Mouse (Mus musculus) 3T3-L1 (cell line): ENCODE measurements around the gene Herc2.

Experiments used
- DNase-seq: peaks from one replicate; pipeline ENCODE4 v3.0.0-alpha.2; 2015; ENCODE audit warnings: low read depth, low spot score

The Herc2 gene

DNA sequence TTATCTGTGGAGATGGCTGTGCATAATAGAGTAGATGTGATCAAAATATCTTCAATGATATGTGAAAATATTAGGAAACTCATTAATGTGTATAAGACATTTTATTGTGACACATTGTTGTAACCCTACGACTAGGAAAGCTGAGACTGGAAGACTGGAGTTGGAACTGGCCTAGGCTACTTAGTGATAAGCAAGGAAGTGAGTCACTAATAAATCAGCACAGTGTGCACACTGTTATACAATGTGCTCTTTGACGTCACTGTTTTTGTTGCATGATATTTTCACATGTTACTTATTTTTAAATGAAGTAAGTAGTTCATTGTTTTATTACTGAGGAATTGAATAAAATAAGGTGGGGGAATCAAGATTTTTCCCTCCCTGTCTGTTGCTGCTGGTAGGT is 16.1 kb downstream of the Herc2 start:
- DNase-seq, result peak; percentile 31

DNA sequence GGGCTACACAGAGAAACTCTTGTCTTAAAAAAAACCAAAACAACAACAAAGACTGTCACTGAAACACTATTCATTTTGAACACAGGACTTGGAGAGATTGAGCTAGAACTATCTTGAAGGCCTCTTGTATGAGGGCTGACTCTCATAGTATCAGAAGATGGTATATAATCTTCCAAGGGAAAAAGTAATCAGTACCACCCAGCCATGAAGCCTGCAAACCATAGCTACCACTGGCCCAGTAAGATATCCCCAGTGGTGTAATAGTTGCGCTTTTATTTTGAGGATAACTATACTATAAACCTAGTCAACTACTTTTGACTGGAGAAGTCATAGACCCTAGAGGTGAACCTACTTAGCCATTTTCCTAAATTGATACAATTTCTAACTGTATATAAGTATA is 16.6 kb downstream of the Herc2 start:
- no peak for DNase-seq

DNA sequence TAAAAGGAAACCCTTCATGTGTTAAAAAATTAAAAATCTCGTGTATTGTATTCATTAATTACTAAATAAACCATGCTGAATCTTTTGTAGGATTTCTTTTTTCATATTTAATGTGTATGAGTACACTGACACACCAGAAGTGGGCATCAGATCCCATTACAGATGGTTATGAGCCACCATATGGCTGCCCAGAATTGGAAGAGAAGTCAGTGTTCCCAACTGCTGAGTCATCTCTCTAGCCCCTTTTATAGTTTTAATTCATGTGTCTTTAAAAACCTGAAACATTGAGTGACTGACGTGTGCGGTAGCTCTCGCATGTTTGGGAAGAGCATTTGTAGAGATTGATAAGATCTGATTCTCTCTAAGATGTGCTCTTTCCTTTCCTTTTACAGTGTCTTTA is 21.7 kb downstream of the Herc2 start:
- DNase-seq, result no peak

DNA sequence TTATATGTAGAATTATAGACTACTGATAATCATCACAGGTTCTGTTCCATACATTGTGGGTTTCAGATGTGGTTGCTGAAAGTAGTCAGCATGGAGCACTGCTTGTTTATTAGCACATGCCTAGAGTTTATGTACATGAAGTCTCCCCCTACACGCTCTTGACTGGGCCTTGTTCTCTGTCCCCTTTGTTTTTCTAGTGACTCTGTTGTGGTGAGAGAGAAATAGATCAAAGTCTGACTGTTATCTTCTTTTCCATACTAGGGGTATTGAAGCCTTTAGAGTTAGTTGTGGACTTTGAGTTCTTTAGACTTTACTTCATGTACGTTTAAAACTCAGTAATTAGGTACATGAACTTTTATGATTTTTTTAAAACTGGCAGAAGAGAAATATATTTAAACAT is 33.0 kb downstream of the Herc2 start:
- no peak for DNase-seq

DNA sequence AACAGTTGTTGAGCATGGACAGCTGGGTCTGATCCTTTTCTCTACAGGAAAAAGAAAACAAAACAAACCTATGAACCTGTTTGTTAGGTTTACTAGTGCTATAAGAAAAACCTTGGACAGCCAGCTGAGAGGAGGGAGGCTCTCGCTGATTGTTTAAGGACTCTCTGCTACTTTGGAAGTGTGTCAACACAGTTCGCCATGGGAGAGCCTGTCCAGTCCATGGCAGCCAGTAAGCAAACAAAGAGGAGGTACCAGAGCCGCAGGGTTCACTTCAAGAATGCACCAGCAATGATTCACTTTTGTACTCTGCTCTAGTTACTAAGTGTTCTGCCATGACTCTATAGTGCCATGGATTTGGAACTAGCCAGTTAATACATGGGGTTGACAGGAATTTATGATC is 39.1 kb downstream of the Herc2 start:
- no peak for DNase-seq

DNA sequence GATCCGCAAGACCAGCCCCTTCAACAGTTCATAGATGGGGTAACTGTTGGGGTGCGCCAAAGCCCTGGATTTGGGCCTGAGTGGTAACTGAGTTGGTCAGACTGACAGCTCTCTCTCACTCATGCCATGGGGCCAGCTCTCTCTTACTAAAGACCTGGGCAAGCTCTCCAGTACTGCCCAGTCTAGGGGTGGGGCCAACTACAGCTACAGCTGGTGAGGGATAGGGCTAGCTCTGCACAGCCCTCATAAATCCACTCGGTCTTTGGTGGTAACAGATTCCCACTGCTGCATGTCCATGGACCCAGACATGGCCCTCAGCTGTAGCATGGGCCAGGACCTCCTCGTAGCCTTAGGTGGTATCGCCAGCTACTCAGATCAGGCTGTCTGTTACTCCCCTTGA is 41.4 kb downstream of the Herc2 start:
- no peak for DNase-seq

DNA sequence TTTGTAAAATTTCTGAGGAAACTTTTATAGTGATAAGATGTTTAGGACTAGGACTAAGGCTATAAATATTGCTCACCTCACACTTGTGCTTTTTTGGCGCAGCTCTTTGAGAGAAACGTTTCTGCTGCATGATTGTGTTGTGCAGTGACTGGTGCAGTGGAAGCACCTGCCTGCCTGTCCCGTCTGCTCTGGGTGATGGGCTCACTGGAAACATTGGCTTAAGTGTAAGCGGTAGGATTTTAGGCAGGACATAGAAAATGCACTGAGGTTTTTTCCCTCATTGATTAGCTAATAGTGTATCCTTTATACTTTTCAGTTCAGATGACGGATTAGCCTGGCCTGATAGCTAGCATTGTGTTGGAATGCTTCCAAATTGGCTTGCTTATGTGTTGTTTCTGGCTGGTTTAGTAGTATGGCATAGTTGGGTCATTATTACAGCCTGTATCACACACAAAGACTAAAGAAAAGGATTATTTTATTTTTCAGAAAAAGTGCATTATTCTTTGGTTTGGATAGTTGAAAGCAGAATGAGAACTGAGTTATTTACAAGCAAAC is 52.4 kb downstream of the Herc2 start:
- DNase-seq, result no peak

DNA sequence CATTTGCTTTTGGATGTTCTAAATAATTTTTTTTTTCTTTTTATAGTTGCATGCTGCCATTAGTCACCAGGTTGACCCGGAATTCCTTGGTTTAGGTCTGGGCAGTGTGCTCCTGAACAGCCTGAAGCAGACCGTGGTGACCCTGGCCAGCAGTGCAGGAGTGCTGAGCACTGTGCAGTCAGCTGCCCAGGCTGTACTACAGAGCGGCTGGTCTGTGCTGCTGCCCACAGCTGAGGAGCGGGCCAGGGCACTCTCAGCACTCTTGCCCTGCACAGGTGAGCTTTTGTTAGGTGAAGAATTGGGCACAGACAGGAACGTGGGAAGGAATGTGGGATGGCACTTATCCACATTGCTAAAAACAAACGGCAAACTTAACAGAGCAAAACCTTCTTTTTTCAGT is 63.0 kb downstream of the Herc2 start:
- peak; percentile 1 for DNase-seq

DNA sequence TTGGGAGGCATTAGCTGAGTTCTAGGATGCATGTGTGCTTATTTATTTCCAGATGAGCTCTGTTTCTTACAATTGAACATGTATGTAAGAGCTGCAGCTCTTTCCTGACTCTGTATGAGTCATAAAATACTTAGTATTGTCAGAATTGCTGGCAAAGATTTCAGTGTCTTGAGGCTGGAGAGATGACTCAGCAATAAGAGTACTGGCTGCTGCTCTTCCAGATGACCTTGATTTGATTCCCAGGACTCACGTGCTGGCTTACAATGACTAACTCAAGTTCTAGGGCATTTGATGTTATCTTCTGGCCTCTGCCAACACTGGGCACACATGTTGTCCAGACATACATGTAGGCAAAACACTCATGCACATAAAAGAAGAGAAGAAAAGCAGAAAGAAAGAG is 64.2 kb downstream of the Herc2 start:
- peak; percentile 95 for DNase-seq

DNA sequence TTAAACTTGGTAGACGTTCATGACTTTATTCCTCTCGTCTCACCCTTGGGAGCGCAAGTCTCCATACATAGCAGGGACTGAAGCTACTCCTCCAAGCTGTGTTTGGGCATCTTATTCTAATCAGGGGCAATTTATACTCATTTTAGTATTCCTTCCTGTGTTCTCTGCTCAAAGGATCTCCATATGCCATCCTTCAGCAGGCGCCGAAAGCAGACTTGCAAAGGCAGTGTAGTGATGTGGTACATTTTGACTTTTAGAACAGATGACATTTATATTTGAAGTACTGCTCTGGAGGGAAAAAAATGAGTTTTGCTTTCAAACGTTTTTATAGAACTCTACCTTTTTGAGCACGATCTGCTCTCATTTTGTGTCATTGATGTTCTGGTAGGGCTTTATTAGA is 71.0 kb downstream of the Herc2 start:
- DNase-seq, result no peak

DNA sequence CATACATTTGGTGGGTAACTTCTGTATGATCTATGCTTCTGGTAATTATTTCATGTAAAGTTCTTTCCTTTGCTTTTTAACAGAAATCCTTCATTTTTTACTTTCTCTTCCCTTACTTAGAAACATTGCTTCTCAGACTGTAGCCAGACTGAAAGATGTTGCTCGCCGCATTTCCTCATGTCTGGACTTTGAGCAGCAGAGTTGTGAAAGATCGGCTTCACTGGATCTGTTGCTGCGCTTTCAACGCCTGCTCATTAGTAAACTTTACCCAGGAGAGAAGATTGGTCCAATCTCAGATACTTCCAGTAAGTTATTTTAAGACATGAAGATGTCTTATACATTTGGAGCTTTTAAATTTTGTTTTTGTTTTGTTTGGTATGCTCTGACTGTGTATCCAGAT is 71.4 kb downstream of the Herc2 start:
- no peak for DNase-seq

DNA sequence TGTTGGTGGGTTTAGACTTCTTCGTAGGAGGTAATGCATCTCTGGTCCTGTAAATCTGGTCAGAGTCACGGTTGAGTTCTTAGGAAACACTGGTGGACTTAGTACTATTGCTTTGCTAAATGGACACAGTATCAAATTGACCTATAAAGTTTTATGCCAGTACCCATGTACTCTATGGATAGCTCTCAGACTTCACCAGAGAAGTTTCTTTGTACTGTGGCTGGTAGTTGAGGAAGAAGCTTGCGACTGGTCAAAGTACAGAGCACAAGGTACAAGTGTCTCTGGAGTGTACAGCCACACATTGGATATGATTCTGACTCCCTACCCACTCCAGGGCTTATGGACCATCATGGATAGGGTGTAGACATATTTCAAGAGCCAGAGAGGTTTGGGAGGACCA is 78.1 kb downstream of the Herc2 start:
- DNase-seq, result no peak

DNA sequence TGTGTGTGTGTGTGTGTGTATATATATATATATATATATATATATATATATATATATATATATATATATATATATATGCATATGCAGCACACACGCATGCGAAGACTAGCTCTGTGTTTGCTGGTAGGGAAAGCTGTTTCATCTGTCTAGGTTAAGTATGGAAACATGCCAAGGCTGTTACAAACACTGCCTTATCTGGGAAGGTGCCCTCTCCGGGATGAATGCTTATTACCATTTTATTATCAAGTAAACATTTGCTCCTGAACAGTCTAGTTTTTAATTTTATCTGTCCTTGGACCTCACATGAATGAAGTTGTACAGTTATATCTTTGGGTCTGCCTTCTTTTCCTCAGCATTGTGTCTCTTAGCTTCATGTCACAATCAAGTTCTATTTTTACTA is 79.6 kb downstream of the Herc2 start:
- no peak for DNase-seq

DNA sequence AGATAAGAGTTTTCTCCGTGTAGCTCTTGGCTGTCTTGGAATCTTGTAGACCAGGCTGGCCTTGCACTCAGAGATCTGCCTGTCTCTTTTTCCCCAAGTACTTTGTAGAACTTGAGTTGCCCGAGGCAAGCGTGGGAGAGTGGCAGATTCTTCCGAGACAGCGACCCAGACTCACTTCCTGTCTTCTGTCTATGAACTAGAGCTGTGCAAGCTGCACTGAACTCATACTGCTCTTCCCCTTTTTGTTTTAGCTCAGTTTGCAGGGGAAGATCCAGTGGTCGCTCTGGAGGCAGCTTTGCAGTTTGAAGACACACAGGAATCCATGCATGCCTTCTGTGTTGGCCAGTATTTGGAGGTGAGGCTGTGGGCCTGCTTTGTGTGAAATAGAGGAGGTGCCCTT is 81.6 kb downstream of the Herc2 start:
- DNase-seq, result no peak

DNA sequence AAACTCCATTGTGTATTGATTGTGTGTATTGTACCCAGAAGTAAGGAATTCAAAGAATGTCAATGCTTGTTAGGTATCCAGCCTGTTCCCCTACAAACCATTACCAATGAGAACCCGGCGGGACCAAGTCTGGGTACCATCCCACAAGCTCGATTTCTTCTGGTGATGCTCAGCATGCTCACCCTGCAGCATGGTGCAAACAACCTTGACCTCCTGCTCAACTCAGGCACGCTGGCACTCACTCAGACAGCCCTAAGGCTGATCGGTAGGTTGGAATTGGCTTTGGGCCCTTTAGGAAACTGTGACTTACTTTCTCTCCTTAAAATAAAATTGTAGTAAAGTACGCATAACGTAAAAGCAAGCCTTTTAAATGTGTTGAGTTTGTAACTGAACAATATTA is 88.7 kb downstream of the Herc2 start:
- DNase-seq, result no peak

DNA sequence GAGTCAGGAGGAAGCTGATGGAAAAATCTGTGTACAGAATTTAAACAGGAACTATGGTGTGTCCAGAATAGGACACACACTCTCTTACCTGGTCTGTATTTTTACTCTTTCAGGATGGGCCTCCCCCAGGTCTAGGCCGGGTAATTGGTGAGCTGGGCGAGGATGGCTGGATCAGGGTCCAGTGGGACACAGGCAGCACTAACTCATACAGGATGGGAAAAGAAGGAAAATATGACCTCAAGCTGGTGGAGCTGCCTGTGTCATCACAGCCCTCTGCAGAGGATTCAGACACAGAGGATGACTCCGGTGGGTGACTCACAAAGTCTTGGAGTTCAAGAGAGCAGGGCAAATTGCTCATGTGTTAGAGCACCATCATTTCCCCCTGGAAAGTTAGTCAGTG is 96.4 kb downstream of the Herc2 start:
- peak; percentile 31 for DNase-seq

DNA sequence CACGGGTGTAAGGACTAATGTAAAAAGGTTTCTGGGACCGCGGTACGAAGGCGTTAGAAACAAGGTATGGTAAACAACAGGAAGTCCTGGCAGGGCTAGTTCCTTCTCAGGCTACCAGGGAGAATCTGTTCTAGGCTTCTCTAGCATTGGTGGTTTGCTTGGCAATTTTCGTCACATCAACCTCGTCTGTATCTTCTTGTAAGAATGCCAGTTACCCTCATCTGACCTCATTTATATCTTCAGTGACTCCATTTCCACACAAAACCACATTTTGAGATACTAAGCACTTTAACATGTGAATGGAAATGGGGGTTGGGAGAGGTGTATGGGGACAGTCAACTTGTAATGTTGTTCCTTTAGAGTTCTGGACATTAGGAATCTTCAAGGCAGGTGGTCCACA is 98.9 kb downstream of the Herc2 start:
- DNase-seq, result no peak

DNA sequence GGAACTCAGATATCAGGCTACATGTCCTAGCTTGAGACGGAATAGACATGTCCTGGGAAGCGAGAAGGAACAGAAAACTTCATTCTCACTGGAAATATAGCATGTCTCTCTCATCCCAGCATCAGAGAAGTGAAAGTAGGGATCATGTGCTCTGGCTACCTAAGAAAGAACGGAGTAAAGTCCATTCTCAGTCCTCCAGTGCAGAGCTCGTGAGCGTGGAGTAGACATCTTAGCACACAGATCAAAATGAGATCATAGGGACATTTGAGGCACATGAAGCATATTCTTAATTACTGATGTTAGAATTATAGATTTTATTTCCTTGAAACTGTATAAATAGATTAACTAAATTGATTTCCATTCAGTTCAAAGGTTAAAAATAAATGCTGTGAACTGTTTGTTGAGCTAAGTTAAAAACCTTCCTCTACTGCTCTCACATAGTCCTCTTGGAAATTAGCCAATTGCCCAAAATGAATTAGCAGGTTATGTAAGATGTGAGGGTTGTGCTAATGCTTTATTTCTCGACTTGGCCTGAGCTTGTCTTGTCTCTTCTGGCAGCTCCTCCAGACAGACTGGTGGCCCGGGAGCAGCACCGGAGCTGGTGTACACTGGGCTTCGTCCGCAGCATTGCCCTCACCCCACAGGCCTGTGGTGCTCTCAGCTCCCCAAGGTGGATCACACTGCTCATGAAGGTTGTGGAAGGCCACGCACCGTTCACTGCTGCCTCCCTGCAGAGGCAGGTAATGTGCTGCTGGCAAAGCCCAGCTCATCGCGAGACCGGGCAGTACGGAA is 102.1 kb downstream of the Herc2 start:
- no peak for DNase-seq

DNA sequence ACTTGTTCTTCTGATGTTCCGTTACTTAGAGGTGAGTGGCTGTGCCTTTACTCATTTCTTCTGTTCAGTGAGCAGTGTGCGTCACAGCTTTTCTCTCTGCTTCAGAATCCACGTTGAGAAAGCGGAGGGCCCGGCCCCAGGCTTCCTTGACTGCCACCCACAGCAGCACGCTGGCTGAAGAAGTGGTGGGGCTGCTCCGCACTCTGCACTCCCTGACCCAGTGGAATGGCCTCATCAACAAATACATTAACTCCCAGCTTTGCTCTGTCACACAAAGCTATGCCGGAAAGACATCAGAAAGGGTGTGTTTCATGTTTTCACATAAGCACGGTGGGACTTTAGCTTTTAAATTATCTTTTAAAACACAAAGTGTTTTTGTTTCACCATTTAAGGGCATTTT is 103.2 kb downstream of the Herc2 start:
- no peak for DNase-seq

DNA sequence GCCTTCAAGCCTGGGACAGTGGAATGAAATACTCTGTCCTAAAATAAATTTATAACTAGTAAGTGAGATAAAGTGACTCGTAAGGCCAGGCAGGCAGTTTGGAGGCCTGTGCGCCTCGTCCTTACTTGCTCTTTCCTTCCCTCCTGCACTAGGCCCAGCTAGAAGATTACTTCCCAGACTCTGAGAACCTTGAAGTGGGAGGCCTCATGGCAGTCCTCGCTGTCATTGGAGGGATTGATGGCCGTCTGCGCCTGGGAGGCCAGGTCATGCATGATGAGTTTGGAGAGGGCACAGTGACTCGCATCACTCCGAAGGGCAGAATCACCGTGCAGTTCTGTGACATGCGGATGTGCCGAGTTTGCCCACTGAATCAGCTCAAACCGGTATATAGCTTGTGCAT is 103.6 kb downstream of the Herc2 start:
- no peak for DNase-seq

DNA sequence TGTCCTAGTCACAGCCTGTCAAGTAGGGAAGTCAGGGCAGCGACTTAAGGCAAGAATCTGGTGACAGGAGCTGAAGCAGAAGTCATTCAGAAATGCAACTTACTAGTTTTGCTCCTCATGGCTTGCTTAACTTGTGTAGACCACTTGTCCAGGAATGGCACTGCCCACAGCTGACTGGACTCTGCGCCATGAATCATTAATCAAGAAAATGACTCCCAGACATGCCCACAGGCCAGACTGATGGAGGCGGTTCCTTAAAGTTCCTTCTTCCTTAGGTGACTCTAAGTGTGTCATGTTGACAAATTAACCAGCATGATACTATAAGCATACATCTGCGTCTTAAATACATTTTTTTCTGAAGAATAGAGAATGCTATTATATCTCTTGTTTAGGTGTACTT is 113.3 kb downstream of the Herc2 start:
- DNase-seq, result no peak

DNA sequence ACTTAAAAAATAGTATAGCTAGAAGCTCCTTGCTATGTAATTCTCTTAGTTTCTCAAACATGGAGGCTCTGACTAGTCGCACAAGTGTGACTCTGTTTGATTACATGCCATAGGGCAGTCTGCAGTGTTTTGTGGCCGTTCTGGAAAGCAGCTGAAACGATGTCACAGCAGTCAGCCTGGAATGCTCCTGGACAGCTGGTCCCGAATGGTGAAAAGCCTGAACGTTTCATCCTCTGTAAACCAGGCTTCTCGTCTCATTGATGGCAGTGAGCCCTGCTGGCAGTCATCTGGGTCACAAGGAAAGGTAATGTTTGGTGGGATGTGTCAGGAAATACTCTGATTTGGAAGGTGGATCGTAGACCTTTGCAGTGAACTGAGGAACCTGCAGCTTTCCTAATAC is 118.7 kb downstream of the Herc2 start:
- DNase-seq, result no peak

DNA sequence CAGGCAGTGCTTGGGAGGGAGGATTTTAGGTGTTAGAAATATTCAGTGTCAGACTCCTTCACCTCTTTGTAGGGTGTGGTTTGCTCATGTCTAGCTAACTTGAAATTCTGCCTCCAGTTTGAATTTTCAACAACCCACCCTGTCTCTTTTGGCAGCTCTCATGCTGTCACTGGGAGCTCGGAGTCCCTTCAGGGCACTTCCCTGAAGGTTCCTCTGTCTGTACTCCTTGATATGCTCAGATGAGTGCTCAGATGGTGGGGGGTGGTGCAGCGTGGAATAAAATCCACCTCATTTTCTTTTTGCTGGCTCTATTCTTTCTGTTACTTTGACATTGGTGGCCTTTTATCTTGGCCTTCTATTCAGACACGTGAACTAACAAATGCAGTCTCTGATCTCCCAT is 127.4 kb downstream of the Herc2 start:
- DNase-seq, result no peak

DNA sequence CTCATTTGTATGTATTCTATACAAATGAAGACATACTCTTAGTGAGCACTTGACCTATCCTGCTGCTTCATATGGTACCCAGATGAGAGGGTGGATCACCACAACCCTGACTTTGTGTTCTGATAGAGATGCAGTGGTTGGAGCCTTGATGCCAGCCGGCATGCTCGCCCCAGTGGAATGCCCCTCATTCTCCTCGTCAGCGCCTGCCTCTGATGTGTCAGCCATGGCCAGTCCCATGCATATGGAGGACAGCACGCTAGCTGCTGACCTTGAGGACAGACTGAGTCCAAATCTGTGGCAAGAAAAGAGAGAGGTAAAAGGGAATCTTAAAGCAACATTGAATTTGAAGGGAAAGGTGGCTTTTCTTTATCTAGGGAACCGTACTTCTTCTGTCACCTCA is 141.0 kb downstream of the Herc2 start:
- no peak for DNase-seq
